Mouse (Mus musculus): ENCODE results near the gene Gm21818. TPM values are rescaled to one million over a fixed set of nuclear protein-coding genes. Genes with fewer than 3 reads are reported as not detected.
"Not testable (repeated sequence)": the region's sequence is repeated elsewhere in the genome, so short reads cannot be mapped to it uniquely, and the experiment has no call there.

Gm21818 gene
- polyA plus RNA-seq (2017; shearing (Covaris generic)) = not detected

DNA sequence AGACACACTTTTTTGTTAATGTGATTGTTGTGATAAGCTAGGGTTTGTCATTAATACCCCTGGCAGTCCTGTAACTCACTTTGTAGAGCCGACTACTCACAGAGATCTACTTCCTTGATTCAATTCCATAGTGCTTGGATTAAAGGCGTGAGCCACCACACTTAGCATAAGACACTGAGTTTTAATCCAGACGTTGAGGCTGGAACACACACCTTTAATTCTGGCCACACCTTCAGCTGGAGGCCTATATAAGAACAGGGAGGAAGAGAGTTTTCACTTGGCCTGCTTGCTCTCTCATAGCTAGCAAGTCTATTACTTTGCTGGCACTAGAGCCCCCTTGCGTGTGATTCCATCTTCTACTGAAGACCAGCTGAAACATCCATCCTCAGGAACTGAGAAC lies at the start of gene Gm21818:
TSS of gene Gm21818 (plus strand) at position 301 of the 400 bp plus-strand sequence.
- ATAC-seq = not testable (repeated sequence)

DNA sequence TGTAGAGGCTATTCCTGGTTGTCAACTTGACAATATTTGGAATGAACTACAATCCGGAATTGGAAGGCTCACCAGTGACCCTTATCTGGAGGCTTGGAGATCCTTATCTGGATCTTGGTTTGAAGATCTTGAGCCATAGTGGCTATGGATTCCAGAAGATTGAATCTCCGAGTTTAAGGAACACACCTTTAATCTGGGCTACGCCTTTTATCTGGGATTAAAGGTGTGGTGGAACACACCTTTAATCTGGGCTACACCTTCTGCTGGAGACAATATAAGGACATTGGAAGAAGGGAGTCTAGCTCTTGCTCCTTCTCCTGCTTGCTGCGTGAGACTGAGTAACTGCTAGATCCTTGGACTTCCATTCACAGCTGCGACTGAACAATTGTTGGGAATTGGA lies 32.3 kb upstream of the Gm21818 start, which contains the start of gene Gm20767:
TSS of gene Gm20767 (plus strand) at position 301 of the 400 bp plus-strand sequence.
- not testable (repeated sequence) for ATAC-seq

DNA sequence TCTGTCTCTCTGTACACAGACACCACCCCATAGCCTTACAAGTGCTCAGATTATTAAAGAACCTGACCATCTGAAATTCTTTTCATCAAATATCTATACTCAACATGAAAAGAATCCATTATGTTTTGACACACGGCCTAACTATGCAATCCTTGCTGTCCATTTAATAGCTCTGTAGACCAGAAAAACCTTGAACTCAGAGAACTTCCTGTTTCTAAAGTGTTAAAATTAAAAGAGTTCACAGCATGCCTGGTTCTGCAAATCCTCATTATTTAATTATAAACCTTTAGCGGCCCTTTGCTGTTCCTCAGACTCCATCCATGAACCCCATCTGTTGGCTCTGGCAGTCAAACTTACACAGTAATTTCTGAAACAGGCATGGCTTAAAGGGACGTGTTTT lies 29.9 kb upstream of the Gm21818 start:
- not testable (repeated sequence) for ATAC-seq

DNA sequence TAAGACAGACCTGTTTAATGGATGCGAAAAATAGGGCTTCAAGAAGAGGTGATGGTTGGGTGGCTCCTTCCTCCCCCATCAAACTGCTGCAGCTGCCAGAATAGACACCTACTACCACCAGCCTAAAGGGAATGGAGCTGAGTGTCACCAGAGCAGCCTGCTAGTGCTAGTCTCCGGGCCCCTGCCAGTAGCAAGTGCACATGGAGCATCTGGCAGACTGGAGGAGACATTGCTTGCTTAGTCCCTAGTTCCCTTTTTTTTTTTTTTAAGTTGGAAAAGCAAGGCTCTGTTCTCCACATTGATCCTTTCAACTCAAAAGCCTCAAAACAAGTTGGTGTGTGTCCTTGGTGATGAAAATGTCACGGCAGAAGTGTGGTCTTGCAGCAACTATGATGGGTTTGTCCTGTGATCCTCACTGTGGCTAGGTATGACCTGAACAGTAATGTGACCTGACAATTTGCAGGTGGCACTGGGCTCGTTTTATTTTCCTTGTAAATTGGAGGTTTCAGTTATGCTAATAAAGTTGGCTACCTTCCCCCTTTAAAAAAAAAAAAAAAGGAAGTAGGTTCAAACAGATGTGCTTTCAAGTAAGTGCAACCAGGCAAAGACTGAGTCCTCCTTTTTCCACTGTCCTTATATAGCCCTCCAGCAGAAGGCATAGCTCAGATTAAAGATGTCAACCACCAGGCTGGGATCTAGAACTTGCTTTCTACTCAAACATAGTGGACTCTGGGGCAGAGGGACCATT lies 22.4 kb upstream of the Gm21818 start:
- not testable (repeated sequence) for ATAC-seq

DNA sequence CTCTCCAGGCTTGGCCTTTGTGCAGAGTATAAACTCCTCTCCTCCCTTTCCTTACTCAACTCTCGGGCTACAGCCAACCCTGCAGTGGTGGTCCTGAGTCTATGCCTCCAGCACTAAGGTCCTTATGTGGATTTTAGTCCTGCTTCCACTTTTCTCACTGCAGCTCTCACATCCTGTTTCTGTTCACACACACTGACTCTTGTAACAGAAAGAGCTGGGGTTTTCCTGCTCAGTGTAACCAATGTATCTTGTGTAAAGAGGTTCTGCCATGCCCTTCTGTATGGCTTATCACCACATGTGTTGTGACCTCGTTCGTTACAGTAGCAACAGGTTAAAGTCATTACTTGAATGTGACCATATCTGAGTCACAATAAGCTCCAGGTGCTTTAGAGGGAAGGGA lies 21.6 kb upstream of the Gm21818 start:
- not testable (repeated sequence) for ATAC-seq

DNA sequence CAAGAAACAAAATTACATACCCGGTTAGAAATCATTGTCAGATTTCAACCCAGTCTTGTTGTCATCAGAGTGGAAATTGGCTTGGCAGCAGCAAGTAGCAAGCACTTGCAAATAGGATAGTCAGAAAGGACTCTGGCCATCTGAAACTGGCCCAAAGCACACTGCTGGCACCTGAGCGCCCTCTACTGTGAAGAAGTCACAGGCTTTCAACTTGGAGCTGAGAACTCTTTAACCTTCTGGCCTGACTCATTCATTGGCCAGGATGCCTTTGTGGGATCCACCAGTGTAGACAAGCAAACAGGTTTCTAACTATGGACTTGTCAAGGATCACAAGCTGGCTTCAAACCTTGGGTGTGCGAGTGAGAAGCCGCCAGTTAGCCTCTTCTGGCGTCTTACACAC lies 3.9 kb upstream of the Gm21818 start:
- not testable (repeated sequence) for ATAC-seq

DNA sequence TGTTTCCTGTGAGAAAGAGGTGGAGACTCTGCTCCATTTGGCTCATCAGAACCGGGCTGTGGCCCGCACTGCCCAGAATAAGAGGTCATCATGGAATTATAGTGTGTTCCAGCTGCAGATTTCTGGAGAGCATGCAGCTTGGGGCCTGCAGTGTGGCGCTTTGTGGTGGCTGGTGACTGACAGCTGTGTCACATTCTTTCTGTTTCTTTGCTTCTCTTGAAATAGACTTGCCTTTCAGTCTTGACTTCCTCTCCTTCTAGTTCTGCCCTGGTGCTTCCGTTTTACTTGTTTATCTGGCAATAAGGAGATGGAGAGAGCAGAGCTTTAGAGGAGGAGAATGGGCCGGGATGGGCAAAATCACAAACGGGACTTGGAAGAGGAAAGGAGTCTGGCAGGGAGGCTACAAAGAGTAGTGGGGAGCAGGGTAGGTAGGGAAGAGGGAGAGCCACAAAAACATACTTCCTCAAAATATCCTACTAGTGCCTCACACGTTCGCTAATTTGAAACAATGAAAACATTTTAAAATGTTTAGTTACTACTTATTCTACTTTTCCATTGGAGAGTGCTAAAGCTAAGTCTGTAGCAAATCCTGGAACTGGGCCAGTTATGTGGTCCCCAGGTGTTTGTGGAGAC lies 24.1 kb downstream of the Gm21818 start:
- ATAC-seq = not testable (repeated sequence)

DNA sequence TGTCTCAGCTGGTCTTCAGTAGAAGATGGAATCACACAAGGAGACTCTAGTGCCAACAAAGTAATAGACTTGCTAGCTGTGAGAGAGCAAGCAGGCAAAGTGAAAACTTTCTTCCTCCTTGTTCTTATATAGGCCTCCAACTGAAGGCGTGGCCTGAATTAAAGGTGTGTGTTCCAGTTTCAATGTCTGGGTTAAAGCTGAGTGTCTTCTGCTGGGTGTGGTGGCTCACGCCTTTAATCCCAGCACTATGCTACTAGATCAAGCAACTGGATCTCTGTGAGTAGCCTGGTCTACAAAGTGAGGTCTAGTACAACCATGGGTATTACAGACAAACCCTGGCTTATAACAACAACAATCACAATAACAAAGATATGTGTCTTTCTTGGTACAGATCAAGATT lies 43.6 kb downstream of the Gm21818 start, which contains the start of gene Gm21762:
TSS of gene Gm21762 (minus strand) at position 101 of the 400 bp plus-strand sequence.
- not testable (repeated sequence) for ATAC-seq

DNA sequence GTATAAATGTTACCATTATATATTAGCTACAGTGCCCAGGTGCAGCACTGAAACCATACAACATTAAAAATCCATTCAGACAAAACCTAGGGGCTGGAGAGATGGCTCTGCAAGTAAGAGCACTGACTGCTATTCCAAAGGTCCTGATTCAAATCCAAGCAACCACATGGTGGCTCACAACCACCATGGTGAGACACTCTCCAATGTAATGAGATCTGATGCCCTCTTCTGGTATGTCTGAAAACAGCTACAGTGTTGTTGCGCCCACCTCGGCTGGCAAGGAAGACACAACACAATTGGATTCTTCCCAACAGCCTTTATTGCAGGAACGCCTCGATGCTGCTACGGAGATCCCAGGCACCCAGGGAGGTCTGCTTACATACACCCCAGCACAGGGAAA lies 48.7 kb downstream of the Gm21818 start:
- ATAC-seq = not testable (repeated sequence)

DNA sequence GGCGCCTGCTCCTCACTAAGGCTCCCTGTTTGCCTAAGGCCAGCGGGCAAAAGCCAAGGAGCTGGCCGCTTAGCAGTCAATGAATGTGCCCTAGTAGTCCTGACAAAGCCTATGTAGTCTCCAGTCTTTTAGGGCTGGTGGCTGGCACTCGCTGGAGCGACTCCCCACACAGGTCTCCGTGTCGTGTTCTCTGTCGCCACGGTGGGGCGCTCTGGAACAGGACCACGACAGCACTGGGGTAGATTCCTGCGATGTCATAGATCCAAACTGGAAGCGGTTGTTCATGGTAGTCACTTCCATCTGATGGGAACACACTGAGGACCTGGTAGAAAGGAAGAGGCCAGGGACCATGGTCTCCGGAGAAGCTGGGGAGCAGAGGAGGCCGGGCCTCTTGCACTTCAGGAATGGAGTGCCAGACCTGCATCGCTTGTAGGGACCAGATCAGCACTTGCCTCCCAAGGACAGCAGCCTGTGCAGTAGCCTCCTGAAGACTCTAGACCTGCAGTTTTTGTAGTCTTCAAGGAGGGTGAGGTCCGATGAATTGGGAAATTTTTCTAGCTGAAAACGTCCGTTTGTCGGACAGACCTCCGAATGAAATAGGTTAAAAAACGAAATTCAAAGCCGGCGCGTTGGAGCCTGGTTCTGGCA lies 50.9 kb downstream of the Gm21818 start:
- ATAC-seq = peak; percentile 32

Other genes starting within 250 kb of the Gm21818 start
- not detected for gene Gm21761, start 243.2 kb upstream of the Gm21818 start, polyA plus RNA-seq (2017; shearing (Covaris generic))
- gene B020031M17Rik, start 221.6 kb upstream of the Gm21818 start, polyA plus RNA-seq (2017; shearing (Covaris generic)) = not detected
- not detected for gene Gm36079, start 145.4 kb upstream of the Gm21818 start, polyA plus RNA-seq (2017; shearing (Covaris generic))
- under 1 TPM in 2 of 3 experiments, not detected in 1; 0.21 to 0.87 TPM for gene Gm21188, start 120.2 kb upstream of the Gm21818 start, polyA plus RNA-seq (2017; shearing (Covaris generic))
- not detected for gene Gm20767, start 32.2 kb upstream of the Gm21818 start, polyA plus RNA-seq (2017; shearing (Covaris generic))
- not detected for gene Gm21762, start 43.5 kb downstream of the Gm21818 start, polyA plus RNA-seq (2017; shearing (Covaris generic))
- gene Gm21731, start 66.7 kb downstream of the Gm21818 start, polyA plus RNA-seq (2017; shearing (Covaris generic)) = not detected
- gene AF067061, start 90.7 kb downstream of the Gm21818 start, polyA plus RNA-seq (2017; shearing (Covaris generic)) = not detected
- 10 to 100 TPM; 28.6 to 70.5 (median 48.6) TPM for gene BC147527, start 128.0 kb downstream of the Gm21818 start, polyA plus RNA-seq (2017; shearing (Covaris generic))
- not detected for gene Tcstv3, start 144.4 kb downstream of the Gm21818 start, polyA plus RNA-seq (2017; shearing (Covaris generic))

Measured in inflammation-experienced regulatory T-cells, adult 6 months (primary cell).